Mouse (Mus musculus) c-Kit-positive CD71-positive TER-119-positive erythroid progenitor cells, embryonic 14.5 days (primary cell): Measurements from ENCODE around the gene Camta1.

Experiments
- DNase-seq: peaks from one replicate; pipeline ENCODE4 v3.0.0-alpha.2; 2013; ENCODE audit warnings: low spot score

Camta1 gene

DNA sequence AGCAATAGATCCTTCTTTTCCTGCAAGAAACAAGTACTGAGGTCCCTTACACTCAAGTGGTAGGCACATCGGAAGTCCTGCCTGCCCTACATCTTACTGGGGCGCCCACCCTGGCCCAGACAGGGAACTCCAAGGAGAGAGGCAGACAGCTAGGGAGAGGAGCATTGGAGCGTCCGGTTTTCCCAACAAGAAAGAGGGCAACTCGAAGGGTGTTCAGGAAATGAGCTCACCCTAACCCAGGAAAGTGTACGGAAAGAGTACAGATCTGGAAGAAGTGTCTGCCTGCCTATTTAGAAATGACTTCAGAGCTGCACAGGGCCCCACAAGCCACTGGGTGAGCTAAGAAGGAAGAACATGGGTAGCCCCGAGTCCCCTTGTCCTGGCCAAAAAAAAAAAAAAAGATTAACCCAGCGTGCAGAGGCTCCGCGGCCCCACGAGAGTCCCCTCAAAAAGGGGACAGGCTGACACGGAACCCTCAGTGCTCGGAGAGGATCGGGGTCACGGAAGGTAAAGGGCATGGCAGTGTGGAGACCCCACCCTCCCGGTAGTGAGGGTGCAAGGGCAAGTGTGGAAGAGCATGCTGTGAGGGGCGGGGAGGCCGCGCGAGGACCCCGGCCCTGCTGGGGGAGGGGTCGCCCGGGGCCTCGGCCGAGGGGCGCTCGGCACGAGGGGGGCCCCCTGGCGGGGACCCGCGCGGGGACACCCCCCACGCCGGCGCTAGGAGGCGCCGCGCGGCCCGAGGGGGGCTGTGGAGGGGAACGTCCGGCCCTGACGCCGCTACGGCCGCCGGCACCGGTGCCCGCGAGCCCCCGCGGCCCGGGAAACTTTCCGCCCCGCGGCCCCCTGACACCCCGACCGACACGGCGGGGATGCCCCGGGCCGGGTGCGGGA is 990 bp downstream of the Camta1 start:
- DNase-seq: peak; percentile 27

- peak; percentile 29 for DNase-seq
Observed at GRCm38 (mm10) chr4:151859275-151859674, 2.4 kb downstream of the Camta1 start.

GRCm38 (mm10) chr4:151853949-151854348 is 7.7 kb downstream of the Camta1 start:
- no peak for DNase-seq

DNA sequence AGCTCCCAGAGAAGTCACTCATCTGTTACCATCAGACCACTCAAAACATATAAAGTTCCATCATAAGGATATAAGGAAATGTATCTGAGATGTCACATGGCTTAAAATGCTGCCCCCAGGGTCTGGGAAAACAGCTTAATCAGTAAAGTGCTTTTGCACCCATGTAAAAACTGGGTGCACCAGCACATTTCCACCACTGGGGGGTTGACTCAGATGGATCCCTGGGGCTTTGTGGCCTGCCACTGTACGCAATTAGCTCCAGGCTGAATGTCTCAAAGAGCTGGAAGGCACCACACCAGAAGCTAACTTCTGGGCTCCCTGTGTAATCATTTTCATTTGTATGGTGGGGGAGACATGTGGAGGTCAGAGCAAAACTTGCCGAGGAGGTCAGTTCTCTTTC is 10.5 kb downstream of the Camta1 start:
- DNase-seq: peak; percentile 56

GRCm38 (mm10) chr4:151842591-151842990 is 19.1 kb downstream of the Camta1 start:
- no peak for DNase-seq

DNA sequence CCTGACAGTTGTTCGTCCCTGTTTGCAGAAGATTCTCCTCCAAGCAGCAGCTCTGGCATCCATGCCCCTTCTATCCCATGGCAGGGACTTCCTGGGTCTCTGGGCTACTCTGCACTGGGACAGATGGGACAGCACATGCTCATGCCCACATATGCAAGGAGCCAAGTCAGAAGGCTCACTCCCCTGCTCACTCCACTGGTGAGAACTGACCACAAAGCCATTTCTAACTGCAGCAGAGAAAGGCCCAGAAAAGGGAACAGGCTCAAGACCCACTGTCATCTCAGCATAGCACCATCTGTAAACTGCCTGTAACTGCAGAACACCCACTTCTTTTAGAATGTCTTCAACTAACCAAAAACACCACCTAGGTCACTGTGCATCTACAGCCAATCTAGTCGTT is 23.2 kb downstream of the Camta1 start:
- no peak for DNase-seq

- no peak for DNase-seq
Observed at GRCm38 (mm10) chr4:151835860-151836259, 25.8 kb downstream of the Camta1 start.

DNA sequence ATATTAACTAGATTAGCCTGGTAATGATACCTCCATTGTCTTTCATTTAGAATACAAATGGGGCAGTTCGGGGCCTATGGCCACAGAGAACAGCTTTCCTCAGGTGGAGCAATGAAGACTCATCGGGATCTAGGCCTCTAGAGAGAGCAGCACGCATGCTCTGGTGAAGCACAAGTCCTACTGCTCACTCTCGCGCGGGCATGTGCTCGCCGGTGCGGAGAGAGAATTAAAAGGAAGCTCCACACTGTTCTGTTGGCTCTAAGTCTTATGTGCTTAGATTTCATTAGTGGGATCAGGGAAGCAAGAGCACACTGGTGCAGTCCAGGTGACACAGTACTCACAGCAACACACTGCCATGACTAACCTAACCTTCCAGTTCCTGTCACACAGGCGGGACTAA is 27.1 kb downstream of the Camta1 start:
- DNase-seq: no peak

- peak; percentile 24 for DNase-seq
Observed at GRCm38 (mm10) chr4:151833940-151834449, 27.7 kb downstream of the Camta1 start.

DNA sequence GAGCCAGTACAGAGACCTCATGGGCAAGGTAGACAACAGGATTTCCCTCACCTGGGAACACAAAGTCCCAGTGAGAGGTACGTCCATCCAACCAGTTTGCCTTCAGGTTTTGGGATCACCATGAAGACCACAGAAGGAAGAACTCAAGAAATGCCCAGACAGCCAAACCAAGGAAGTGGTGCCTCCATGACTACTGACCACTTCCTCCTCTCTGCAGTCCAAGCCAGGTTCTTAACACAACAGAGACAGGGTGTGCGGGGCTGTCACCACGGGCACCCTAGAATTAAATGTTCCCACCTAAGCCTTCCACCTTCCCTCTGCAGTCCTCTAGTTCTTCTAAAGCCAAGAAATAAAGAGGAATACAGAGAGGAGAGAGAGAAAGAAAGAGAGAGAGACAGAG is 33.8 kb downstream of the Camta1 start:
- no peak for DNase-seq

GRCm38 (mm10) chr4:151827356-151827755 is 34.3 kb downstream of the Camta1 start:
- no peak for DNase-seq

DNA sequence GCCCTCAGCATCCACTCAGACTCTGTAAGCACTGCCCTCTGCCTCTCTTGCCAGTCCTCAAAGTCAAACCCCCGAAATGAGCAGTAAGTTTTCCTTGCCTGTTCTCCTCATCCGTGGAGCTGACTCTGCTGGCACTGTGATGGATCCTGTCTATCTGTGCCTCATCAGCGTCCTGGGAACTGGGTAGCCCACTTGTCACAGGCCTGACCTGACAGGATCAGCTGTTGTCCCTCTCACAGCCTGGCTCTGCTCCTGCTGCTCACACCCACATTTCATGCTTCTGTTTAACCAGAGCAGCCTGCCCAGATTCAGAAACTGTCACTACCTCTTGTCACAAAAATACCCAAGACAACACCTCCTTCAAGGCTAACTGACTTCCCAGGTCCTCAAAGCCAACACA is 37.7 kb downstream of the Camta1 start:
- no peak for DNase-seq

GRCm38 (mm10) chr4:151822986-151823385 is 38.7 kb downstream of the Camta1 start:
- no peak for DNase-seq

- no peak for DNase-seq
Observed at GRCm38 (mm10) chr4:151817981-151818766, 43.5 kb downstream of the Camta1 start.

DNA sequence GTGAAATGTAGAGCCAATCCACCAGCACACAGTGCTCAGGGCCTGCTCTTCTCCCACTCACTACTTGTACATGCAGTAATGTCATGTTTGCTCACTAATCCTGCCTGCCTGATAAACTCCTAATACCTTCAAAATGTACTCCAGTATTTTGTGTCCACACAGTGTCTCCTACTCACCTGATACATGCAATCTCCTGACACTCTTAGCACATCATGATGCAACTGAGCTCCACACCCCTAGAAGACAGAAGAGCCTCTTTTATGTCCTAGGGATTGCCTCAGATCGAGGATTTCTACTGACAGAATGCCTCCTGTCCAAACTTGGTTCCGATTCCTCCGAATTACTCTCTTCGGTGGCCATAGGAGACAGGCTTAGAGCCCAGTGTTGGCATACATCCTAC is 48.0 kb downstream of the Camta1 start:
- no peak for DNase-seq

GRCm38 (mm10) chr4:151805685-151806084 is 56.0 kb downstream of the Camta1 start:
- no peak for DNase-seq

DNA sequence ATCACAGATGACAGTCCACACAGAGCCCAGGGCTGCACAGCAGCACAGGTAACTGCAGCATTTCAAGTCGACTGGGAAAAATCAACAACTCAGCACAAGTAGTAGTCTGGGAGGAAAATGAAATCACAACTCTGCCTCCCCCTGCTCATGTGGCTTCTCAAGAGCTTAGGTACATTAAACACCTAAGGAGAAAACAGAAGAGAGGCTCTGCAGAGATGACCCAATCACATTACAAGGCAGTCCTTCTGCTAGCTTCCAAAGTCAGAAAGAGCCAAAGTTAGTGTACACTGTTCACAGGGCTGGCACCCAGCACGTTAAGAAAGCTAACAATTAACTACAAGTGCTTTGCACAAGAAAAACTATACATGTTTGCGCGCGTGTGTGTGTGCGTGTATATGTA is 56.6 kb downstream of the Camta1 start:
- DNase-seq: no peak

- DNase-seq: no peak
Observed at GRCm38 (mm10) chr4:151804208-151804607, 57.5 kb downstream of the Camta1 start.

DNA sequence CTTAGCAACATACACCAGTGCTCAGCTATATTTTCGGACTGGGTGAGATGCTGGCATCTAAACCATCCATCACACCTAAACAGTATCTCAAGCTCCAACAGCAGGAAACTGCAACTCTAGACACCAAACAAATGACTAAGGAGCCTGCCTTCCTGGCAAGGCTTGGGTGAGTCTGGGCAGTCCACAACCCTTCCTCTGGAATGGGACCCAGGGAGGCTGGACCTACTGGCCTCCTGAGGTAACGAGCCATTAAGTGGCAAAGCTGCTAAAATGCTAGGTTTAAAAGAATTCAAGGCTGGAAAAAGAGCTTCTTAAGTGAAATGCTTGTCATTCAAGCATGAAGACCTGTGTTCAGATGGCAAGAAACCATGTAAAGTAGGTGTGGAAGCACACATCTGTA is 63.0 kb downstream of the Camta1 start:
- no peak for DNase-seq

DNA sequence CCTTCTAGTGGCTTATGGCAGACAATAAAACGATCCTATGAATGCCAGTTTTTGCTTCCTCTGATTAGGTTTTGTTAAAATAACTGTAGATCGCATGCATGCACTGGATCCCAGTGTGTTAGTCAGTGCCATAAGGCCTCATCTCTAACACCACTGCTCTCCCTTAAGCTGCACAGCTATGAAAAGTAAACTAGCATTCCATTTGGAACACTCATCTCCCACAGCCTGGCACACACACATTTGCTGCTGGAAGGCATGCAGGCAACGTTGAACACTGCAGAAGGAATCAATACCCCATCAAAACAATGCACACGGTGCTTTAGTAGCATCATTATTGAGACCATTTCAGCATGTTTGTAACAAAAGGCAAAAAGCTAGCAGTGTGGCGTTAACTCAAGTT is 68.0 kb downstream of the Camta1 start:
- no peak for DNase-seq

GRCm38 (mm10) chr4:151786946-151787705 is 74.5 kb downstream of the Camta1 start:
- DNase-seq: no peak

GRCm38 (mm10) chr4:151780511-151780910 is 81.2 kb downstream of the Camta1 start:
- no peak for DNase-seq
